Mouse (Mus musculus): ENCODE data around the gene Gad2. TPM values are rescaled to one million over a fixed set of nuclear protein-coding genes. Genes with fewer than 3 reads are reported as not detected.

Gene Gad2
- polyA plus RNA-seq, 1 experiment = not detected

DNA sequence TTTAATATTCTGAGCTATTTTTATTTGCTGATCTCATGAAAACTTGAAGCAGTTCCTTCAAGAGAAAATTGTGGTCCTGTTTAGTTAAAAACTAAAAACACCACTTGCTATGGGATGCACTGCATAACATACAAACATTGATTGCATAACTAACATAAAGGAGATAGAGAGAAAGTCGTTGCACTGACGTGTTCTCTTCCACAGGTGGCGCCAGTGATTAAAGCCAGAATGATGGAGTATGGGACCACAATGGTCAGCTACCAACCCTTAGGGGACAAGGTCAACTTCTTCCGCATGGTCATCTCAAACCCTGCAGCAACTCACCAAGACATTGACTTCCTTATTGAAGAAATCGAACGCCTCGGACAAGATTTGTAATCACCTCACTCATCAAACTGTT, 68.0 kb downstream of the Gad2 start:
- no peaks in the 10 kb centered on the region for H3K36me3 ChIP-seq (ENCODE audit: control insufficient read depth, insufficient read depth, low read length)
- no peaks in the 10 kb centered on the region for H3K4me1 ChIP-seq (ENCODE audit: control insufficient read depth, insufficient read depth, insufficient read length)
- no peak overlapping the region for H3K27ac ChIP-seq (ENCODE audit: insufficient read depth, low read length)
- peak in 1 of 2 experiments; percentile 4 for DNase-seq (ENCODE audit: low read depth in 1 of 2, low spot score in 2 of 2)
- TF ChIP-seq POLR2A (IDR thresholded peaks at IDR 0.05; ENCODE audit: low read depth, low read length) (no peak), CTCF (IDR thresholded peaks at IDR 0.05; ENCODE audit: extremely low read depth, insufficient read depth, insufficient read length, insufficient replicate concordance) (no peak)
- no peaks in the 10 kb centered on the region for H3K27me3 ChIP-seq (ENCODE audit: control insufficient read depth, insufficient read depth, low read length)
- H3K4me3 ChIP-seq (ENCODE audit: extremely low read depth, insufficient read depth, insufficient read length) = no peak overlapping the region
- 83% methylated on average over 7 of the region's 7 CpGs for WGBS

DNA sequence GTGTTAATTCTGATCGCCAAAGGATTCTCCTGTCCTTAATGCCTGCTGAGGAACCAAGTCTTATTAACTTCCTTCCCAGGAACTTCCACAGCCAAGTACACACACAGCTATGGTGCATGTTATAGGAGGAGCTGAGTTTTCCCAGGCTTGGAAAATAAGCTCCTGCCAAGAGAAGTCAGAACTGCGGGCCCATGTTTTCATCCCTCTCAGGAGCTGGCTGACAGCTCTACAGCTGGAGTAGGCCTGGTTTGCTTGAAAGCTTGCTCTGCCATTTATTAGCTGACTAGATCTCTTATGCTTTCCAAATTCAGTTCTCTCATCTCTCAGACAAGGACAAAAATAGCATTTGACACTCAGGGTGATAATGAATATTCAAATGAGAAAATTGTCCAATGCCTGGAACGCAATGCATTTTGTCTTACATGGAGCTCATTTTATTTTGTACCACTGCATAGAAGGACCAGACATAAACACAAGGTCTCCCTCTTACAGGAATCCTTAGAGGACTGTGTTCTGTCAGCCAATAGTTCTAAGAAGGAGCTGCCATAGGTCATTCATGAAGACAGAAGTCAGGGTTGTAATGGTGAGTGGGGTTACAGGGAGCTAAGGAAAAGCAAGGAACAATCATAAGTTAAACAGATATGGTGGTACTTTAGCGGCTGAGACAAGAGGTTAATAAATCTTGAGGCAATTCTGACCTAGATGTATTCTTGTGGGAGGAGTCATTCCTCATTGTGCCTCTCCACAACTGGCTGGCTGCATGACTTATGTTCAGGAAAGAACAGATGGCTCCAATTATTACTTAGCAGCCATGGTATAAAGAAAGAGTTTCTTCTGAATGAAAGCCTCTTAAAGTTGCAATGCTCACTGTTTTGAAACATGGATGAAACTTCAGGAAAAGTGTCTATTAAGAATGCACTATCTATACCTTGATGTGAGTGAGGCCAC, 83.0 kb downstream of the Gad2 start:
- TF ChIP-seq POLR2A (IDR thresholded peaks at IDR 0.05; ENCODE audit: low read depth, low read length) = no peak
- no peak for TF ChIP-seq CTCF (IDR thresholded peaks at IDR 0.05; ENCODE audit: extremely low read depth, insufficient read depth, insufficient read length, insufficient replicate concordance)
- Histone ChIP-seq H3K4me1 (ENCODE audit: control insufficient read depth, insufficient read depth, insufficient read length) (no peaks in the 10 kb centered on the region), H3K36me3 (ENCODE audit: control insufficient read depth, insufficient read depth, low read length) (no peaks in the 10 kb centered on the region), H3K4me3 (ENCODE audit: extremely low read depth, insufficient read depth, insufficient read length) (no peak overlapping the region), H3K27ac (ENCODE audit: insufficient read depth, low read length) (no peak overlapping the region), H3K27me3 (ENCODE audit: control insufficient read depth, insufficient read depth, low read length) (no peaks in the 10 kb centered on the region)
- 77% methylated on average over 4 of the region's 4 CpGs for WGBS
- no peak for DNase-seq (ENCODE audit: low read depth in 1 of 2, low spot score in 2 of 2)

DNA sequence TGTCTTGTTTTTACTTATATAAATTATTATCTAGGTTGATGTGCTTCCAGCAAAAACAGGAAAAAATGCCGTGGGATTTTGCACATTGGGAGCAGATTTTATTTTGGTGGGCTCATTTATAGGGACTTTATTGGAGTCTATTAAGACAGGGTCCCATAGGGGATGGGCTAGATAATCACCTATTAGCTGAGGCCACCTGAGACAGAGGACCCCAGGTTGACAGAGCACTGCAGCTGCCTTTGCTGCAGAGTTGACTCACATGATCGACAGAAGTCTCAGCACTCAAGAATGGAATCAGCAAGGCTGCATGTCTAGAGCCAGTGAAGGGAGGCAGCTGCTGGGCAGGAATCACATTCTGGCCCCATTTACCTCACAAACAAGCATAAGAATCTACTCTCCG, 84.2 kb downstream of the Gad2 start:
- no peaks in the 10 kb centered on the region for H3K4me1 ChIP-seq (ENCODE audit: control insufficient read depth, insufficient read depth, insufficient read length)
- no peak overlapping the region for H3K27ac ChIP-seq (ENCODE audit: insufficient read depth, low read length)
- no peak for TF ChIP-seq CTCF (IDR thresholded peaks at IDR 0.05; ENCODE audit: extremely low read depth, insufficient read depth, insufficient read length, insufficient replicate concordance)
- 82% methylated on average over 3 of the region's 3 CpGs for WGBS
- DNase-seq (ENCODE audit: low read depth in 1 of 2, low spot score in 2 of 2) = no peak
- H3K27me3 ChIP-seq (ENCODE audit: control insufficient read depth, insufficient read depth, low read length) = no peaks in the 10 kb centered on the region
- no peak overlapping the region for H3K4me3 ChIP-seq (ENCODE audit: extremely low read depth, insufficient read depth, insufficient read length)
- no peaks in the 10 kb centered on the region for H3K36me3 ChIP-seq (ENCODE audit: control insufficient read depth, insufficient read depth, low read length)

DNA sequence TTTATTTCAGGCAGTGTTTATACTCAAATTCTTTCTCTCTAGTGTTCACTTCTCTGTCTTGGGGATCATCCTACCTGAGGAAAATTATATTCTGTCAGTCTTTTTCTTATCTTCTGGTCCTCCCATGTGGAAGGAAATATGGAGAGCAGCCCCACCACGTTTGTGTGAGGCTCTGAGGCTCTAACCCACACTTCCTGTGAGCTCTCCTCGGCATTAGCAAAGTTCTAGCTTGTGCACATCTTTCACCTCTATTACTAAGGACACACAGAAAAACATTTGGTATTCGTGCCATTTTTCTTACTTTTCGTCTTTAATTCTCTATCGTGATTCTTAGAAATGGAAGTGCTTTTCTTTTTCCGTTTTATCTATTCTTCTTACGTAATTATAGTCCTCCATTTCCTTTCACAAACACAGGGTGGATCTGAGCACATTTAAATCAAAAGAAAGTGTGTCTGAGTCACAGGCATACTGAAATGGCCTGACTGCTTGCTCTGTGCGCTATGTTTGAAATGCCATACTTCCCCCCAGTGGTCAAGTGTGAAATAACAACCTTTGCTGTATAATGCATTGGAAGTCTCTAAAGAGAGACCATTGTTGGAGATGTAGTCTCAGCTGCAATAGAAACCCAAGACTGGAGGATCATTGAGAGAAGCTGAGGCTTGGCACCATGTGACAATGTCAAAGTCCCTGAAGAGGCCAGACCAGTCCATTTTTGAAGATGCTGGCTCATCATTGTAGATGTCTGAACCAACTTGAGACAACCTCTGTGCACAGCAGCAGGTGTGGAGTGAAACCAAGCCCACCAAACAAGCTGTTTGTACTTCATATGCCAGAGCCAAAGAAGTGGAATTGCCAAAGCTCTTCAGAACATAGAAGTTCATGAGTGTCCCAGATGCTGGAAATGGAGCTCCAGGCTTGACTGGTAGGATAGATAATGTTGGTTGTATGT, 99.8 kb downstream of the Gad2 start:
- no peaks in the 10 kb centered on the region for H3K4me1 ChIP-seq (ENCODE audit: control insufficient read depth, insufficient read depth, insufficient read length)
- H3K36me3 ChIP-seq (ENCODE audit: control insufficient read depth, insufficient read depth, low read length) = no peaks in the 10 kb centered on the region
- WGBS = 13% methylated on average over 8 of the region's 8 CpGs
- DNase-seq (ENCODE audit: low read depth in 1 of 2, low spot score in 2 of 2) = peak; percentile 60 to 69
- H3K27me3 ChIP-seq (ENCODE audit: control insufficient read depth, insufficient read depth, low read length) = no peaks in the 10 kb centered on the region
- H3K27ac ChIP-seq (ENCODE audit: insufficient read depth, low read length) = peak overlapping the region; percentile 28; the same call in 1 of the 2 replicates
- H3K4me3 ChIP-seq (ENCODE audit: extremely low read depth, insufficient read depth, insufficient read length) = 0 out of 2 replicates have a peak overlapping the region, but pooled peaks have one; percentile 12
- TF ChIP-seq CTCF (IDR thresholded peaks at IDR 0.05; ENCODE audit: extremely low read depth, insufficient read depth, insufficient read length, insufficient replicate concordance) (peak; percentile 29; the same call in 1 of the 2 replicates), POLR2A (IDR thresholded peaks at IDR 0.05; ENCODE audit: low read depth, low read length) (no peak)

DNA sequence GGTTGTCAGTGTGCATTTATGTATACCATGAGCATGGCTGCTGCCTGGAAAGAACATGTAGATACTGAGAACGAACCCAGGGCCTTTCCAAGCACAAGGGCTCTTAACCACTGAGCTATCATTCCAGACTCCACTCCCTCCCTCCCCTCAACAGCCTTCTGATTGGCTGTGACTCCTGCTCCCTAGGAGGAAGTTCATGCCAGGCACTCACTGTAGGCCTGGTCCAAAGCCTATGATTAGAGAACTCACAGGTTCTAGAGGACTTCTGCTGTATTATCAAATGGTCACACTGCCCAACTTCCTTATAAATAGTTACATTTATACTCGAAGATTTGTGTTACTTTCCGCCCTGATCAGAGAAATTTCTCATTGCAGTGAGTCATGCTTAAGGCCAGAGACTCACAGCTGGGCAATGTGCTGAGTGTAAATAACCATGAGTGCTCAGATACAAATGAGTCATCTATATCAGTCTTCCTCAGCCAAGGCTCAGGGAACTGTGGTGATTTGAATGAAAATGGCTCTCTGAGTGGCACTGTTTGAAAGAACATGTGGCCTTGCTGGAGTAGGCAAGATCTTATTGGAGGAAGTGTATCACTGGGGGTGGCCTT, 102.0 kb downstream of the Gad2 start:
- H3K36me3 ChIP-seq (ENCODE audit: control insufficient read depth, insufficient read depth, low read length) = no peaks in the 10 kb centered on the region
- H3K4me3 ChIP-seq (ENCODE audit: extremely low read depth, insufficient read depth, insufficient read length) = no peak overlapping the region
- WGBS = 74% methylated on average over 3 of the region's 3 CpGs
- no peaks in the 10 kb centered on the region for H3K27me3 ChIP-seq (ENCODE audit: control insufficient read depth, insufficient read depth, low read length)
- TF ChIP-seq POLR2A (IDR thresholded peaks at IDR 0.05; ENCODE audit: low read depth, low read length) (no peak), CTCF (IDR thresholded peaks at IDR 0.05; ENCODE audit: extremely low read depth, insufficient read depth, insufficient read length, insufficient replicate concordance) (no peak)
- DNase-seq (ENCODE audit: low read depth in 1 of 2, low spot score in 2 of 2) = no peak
- no peaks in the 10 kb centered on the region for H3K4me1 ChIP-seq (ENCODE audit: control insufficient read depth, insufficient read depth, insufficient read length)
- H3K27ac ChIP-seq (ENCODE audit: insufficient read depth, low read length) = no peak overlapping the region

DNA sequence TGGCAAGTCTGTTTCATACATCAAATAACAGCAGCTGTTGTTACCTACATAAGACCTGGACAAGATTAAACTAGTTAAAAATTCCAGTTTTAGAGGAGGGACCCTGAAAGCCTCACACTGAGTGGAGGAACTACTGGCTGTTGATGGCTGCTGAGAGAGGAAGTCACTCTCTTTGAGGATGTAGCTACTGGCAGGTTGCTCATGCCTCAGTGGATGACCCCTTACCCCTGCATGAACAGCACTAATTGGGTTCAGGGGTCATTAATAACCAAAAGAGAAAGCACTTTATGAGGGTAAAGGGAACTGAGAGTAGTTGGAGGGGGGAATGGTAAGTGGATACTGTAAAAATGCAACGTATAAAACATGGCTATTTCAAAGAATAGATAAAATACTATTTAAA, 105.1 kb downstream of the Gad2 start:
- WGBS = 35% methylated on average over 1 of the region's 1 CpGs
- Histone ChIP-seq H3K36me3 (ENCODE audit: control insufficient read depth, insufficient read depth, low read length) (no peaks in the 10 kb centered on the region), H3K27me3 (ENCODE audit: control insufficient read depth, insufficient read depth, low read length) (no peaks in the 10 kb centered on the region), H3K27ac (ENCODE audit: insufficient read depth, low read length) (no peak overlapping the region), H3K4me3 (ENCODE audit: extremely low read depth, insufficient read depth, insufficient read length) (no peak overlapping the region), H3K4me1 (ENCODE audit: control insufficient read depth, insufficient read depth, insufficient read length) (no peaks in the 10 kb centered on the region)
- TF ChIP-seq CTCF (IDR thresholded peaks at IDR 0.05; ENCODE audit: extremely low read depth, insufficient read depth, insufficient read length, insufficient replicate concordance) (no peak), POLR2A (IDR thresholded peaks at IDR 0.05; ENCODE audit: low read depth, low read length) (no peak)
- no peak for DNase-seq (ENCODE audit: low read depth in 1 of 2, low spot score in 2 of 2)
